Mouse (Mus musculus) CH12.LX (cell line): ENCODE results near the gene Ascc1.

ENCODE experiments used
- CTCF ChIP-seq, 2 experiments: IDR thresholded peaks in 1 of 2; conservative IDR thresholded peaks in 1 of 2; 2 replicates each; pipeline ENCODE4 v1.5.1; 2011 to 2012; ENCODE audit warnings: low read depth in 2 of 2, low read length in 2 of 2, improper control_type of control experiment in 1 of 2, inconsistent platforms in 1 of 2, mild to moderate bottlenecking in 1 of 2, moderate library complexity in 1 of 2
- ELF1 ChIP-seq: IDR thresholded peaks from 2 replicates; pipeline ENCODE4 v1.6.1; 2014; ENCODE audit warnings: low read depth, mild to moderate bottlenecking, inconsistent platforms, low read length, improper control_type of control experiment
- MAX ChIP-seq: IDR thresholded peaks from 2 replicates; pipeline ENCODE4 v1.6.1; 2011; ENCODE audit warnings: low read length, improper control_type of control experiment
- MXI1 ChIP-seq: IDR thresholded peaks from 2 replicates; pipeline ENCODE4 v1.6.1; 2011; ENCODE audit warnings: mild to moderate bottlenecking, low read depth, low read length, improper control_type of control experiment
- MYC ChIP-seq: IDR thresholded peaks from 2 replicates; pipeline ENCODE4 v1.6.1; 2011; ENCODE audit warnings: low read depth, mild to moderate bottlenecking, improper control_type of control experiment, low read length
- POLR2A ChIP-seq: IDR thresholded peaks from 2 replicates; pipeline ENCODE4 v1.6.1; 2011; ENCODE audit warnings: low read depth, mild to moderate bottlenecking, improper control_type of control experiment, low read length
- POLR2AphosphoS2 ChIP-seq: IDR thresholded peaks from 2 replicates; pipeline ENCODE4 v1.6.1; 2011; ENCODE audit warnings: low read depth, low read length, improper control_type of control experiment
- SIN3A ChIP-seq: IDR thresholded peaks from 2 replicates; pipeline ENCODE4 v1.6.1; 2012; ENCODE audit warnings: low read length, improper control_type of control experiment, inconsistent platforms
- USF1 ChIP-seq: IDR thresholded peaks from 2 replicates; pipeline ENCODE4 v1.6.1; 2014; ENCODE audit warnings: low read depth, mild to moderate bottlenecking, inconsistent platforms, low read length, improper control_type of control experiment
- ZC3H11A ChIP-seq: IDR thresholded peaks from 2 replicates; pipeline ENCODE4 v1.6.1; 2012; ENCODE audit warnings: low read depth, mild to moderate bottlenecking, inconsistent platforms, low read length, improper control_type of control experiment

GRCm38 (mm10) chr10:60110908-60111475 is 108.4 kb downstream of the Ascc1 start:
- TF ChIP-seq POLR2A (no peak), CTCF (conservative IDR thresholded peaks at IDR 0.05 in 1 of 2, IDR thresholded peaks at IDR 0.05 in 1 of 2; ENCODE audit: low read depth in 2 of 2, low read length in 2 of 2) (no peak), MAX (no peak), MYC (no peak), MXI1 (no peak), ZC3H11A (no peak), POLR2AphosphoS2 (no peak), SIN3A (no peak), ELF1 (no peak), USF1 (no peak)
